Mouse (Mus musculus): Measurements from ENCODE around the gene Nr4a3. TPM values are rescaled to one million over a fixed set of nuclear protein-coding genes. Genes with fewer than 3 reads are reported as not detected.

Gene Nr4a3
- polyA plus RNA-seq, 1 experiment from 2014 or later = 0.26 TPM

Other genes starting within 250 kb of the Nr4a3 start
- 22.5 and 25.3 TPM in 2 replicates for gene Stx17, start 79.8 kb downstream of the Nr4a3 start, polyA plus RNA-seq (2016; fragmentation: Nextera tagmentation; extraction: Ambion mirVana)
- 59.4 and 59.8 TPM in 2 replicates for gene Erp44, start 234.4 kb downstream of the Nr4a3 start, polyA plus RNA-seq (2016; fragmentation: Nextera tagmentation; extraction: Ambion mirVana)
- 9.3 and 9.8 TPM in 2 replicates for gene Invs, start 234.6 kb downstream of the Nr4a3 start, polyA plus RNA-seq (2016; fragmentation: Nextera tagmentation; extraction: Ambion mirVana)

Data from forebrain, embryonic 10.5 days (tissue).